Mouse (Mus musculus): ENCODE measurements at regions not wholly inside any gene's neighbourhood (a gene's known extent, or its start where the extent isn't known, plus 50 kb on each side); places are given as distances from the start of the nearest gene placed in this dataset.

GRCm38 (mm10) chr2:106074441-106074840 lies 71.1 kb upstream of the Dnajc24 start:
- no peak for TF ChIP-seq CTCF (IDR thresholded peaks at IDR 0.05; ENCODE audit: low read depth)
- DNase-seq (ENCODE audit: low spot score) (peak; percentile 9), ATAC-seq (0 out of 2 replicates have a peak, but pooled peaks have one; percentile 21)
- Histone ChIP-seq H3K9me3 (ENCODE audit: low read length) (no peaks in the 10 kb centered on the region), H3K36me3 (ENCODE audit: insufficient read depth, low read length) (no peaks in the 10 kb centered on the region), H3K4me2 (ENCODE audit: low read depth, low read length) (no peak overlapping the region), H3K27ac (no peak overlapping the region), H3K4me3 (ENCODE audit: low read length) (no peak overlapping the region), H3K27me3 (ENCODE audit: insufficient read depth, low read length) (no peaks in the 10 kb centered on the region), H3K9ac (replicated peaks; ENCODE audit: low read length) (no peak overlapping the region), H3K4me1 (ENCODE audit: insufficient read depth, low read length) (no peaks in the 10 kb centered on the region)
- WGBS = 33% methylated on average over 6 of the region's 6 CpGs

- Histone ChIP-seq H3K27me3 (ENCODE audit: insufficient read depth, low read length) (no peaks in the 10 kb centered on the region), H3K9me3 (ENCODE audit: low read length) (no peaks in the 10 kb centered on the region), H3K9ac (replicated peaks; ENCODE audit: low read length) (no peak overlapping the region), H3K4me1 (ENCODE audit: insufficient read depth, low read length) (no peaks in the 10 kb centered on the region), H3K4me2 (ENCODE audit: low read depth, low read length) (no peak overlapping the region), H3K36me3 (ENCODE audit: insufficient read depth, low read length) (no peaks in the 10 kb centered on the region), H3K4me3 (ENCODE audit: low read length) (no peak overlapping the region), H3K27ac (no peak overlapping the region)
- no peak for TF ChIP-seq CTCF (IDR thresholded peaks at IDR 0.05; ENCODE audit: low read depth)
- DNase-seq (ENCODE audit: low spot score) (no peak), ATAC-seq (no peak)
- WGBS = 85% methylated on average over 2 of the region's 2 CpGs
Measured at GRCm38 (mm10) chr2:106064316-106064715, 61.0 kb upstream of the Dnajc24 start.
